Mouse (Mus musculus): ENCODE measurements around the gene Rnf113a2.

Gene Rnf113a2

DNA sequence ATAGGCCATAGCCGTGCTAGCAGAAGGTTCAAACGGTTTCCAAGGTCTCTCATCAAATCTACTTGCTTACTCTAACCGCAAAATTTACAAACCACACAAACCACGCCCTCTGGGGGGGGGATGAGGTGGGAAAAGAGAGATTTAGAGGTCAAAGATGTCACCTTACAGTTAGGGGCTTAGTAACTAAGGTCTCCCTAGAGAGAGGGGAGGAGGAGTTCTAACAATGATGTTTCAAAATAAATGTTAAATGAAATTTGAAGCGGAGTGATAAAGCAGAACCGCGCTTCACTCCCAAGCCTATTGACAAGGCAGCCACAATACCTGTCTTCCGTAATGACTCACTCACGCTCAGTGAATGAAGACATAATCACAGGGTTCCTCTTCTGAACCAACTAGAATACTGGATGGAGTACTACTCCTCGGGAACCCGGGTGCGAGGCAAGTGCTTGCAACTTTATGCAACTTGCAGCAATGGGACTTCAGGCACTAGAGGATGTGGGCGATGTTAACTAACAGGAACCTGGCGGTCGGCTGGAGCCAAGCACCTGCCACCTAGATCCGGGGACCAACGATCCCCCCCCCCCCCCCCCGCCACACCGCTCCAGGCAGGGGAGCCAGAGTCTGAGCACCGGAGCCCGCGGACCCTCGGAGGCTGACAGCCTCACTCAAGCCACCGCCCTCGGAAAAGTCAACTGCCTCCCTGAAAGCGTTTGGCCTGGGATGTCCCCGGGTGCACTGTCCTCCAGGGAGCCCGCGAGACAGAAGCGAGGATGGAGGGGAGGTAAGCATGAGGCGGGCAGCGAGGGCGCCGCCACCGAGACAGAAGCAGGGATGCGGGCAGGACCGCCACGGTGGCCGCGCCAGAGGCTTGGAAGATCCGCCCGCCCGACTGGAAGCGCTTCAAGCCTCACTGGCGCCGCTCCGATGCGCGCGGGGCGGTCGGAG, 8.8 kb upstream of the Rnf113a2 start:
- DNase-seq (ENCODE audit: low read depth, low spot score) = peak; percentile 20

GRCm38 (mm10) chr12:84408819-84409507, 8.0 kb upstream of the Rnf113a2 start, which contains the start of the genes Entpd5 and Bbof1:
Entpd5 (minus strand) TSS chr12:84409029.
Bbof1 (plus strand) TSS chr12:84409071.
- peak; percentile 94 for DNase-seq (ENCODE audit: low read depth, low spot score)

- DNase-seq (ENCODE audit: low read depth, low spot score) = no peak
These were observed 568 bp downstream of the Rnf113a2 start for GRCm38 (mm10) chr12:84417605-84417922.

DNA sequence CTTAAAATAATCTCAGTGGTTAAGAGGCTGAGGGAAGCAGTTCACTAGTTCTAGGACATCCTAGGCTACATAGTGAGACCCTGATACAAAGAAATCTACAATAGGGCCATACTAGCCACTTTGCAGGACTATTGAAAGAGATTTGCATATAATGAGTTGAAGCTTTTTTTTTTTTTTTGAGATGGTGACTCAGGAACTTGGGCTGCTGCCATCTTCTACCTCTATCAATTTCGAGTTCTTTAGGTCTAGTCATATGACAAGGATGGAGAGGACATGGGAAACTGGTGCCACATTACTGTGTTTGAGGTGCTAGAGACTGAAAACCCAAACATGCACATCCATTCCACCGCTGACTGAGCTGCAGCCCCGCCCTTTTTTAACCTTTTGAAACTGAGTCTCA, 7.0 kb downstream of the Rnf113a2 start:
- DNase-seq (ENCODE audit: low read depth, low spot score) = no peak

GRCm38 (mm10) chr12:84429825-84430224, 12.8 kb downstream of the Rnf113a2 start:
- no peak for DNase-seq (ENCODE audit: low read depth, low spot score)

GRCm38 (mm10) chr12:84438697-84439096, 21.7 kb downstream of the Rnf113a2 start:
- no peak for DNase-seq (ENCODE audit: low read depth, low spot score)

- peak; percentile 66 for DNase-seq (ENCODE audit: low read depth, low spot score)
These were observed 25.5 kb downstream of the Rnf113a2 start for GRCm38 (mm10) chr12:84442526-84442925.

DNA sequence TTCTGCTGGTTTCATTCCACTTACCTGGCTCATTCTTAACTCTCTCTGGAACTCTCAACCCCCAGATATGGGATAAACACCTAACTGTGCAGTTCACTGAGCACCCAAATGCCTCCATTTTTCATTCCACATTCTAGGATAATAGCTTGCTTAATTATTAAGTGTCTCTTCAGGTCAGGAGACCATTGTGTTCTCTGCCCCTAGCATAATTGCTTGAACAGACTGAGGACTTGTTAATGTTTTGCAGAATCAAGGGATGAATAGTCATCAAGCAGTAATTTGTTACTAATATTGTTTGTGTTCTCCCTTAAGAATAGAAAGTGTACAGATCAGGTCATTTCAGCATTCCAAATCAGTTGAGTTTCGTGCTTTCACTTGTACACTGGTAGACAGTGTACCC, 30.4 kb downstream of the Rnf113a2 start:
- no peak for DNase-seq (ENCODE audit: low read depth, low spot score)

GRCm38 (mm10) chr12:84448181-84448580, 31.2 kb downstream of the Rnf113a2 start:
- no peak for DNase-seq (ENCODE audit: low read depth, low spot score)

GRCm38 (mm10) chr12:84449887-84450286, 32.9 kb downstream of the Rnf113a2 start:
- no peak for DNase-seq (ENCODE audit: low read depth, low spot score)

DNA sequence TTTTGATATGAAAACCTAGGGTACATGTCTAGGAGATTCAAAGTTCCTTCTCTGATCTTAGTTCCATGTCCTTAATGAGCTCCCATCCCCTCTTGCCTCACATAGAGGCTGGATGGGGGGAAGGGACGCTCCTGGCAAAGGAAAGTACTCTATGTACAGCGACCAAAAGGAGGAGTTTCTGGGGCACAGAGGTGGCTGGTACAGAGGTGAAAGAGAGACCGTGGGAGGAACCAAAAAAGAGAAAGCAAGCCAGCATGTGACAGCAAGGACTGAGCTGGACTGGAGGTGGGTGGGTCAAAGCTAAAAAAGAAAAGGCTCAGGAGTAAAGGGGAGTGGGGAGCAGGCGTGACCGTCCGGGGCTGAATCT, 33.3 kb downstream of the Rnf113a2 start:
- DNase-seq (ENCODE audit: low read depth, low spot score) = no peak

- peak; percentile 100 for DNase-seq (ENCODE audit: low read depth, low spot score)
These were observed 34.0 kb downstream of the Rnf113a2 start, which contains the start of the genes Aldh6a1 and Lin52 for GRCm38 (mm10) chr12:84450718-84451646. Aldh6a1 (minus strand) TSS chr12:84451004. Lin52 (plus strand) TSS chr12:84451422.

DNA sequence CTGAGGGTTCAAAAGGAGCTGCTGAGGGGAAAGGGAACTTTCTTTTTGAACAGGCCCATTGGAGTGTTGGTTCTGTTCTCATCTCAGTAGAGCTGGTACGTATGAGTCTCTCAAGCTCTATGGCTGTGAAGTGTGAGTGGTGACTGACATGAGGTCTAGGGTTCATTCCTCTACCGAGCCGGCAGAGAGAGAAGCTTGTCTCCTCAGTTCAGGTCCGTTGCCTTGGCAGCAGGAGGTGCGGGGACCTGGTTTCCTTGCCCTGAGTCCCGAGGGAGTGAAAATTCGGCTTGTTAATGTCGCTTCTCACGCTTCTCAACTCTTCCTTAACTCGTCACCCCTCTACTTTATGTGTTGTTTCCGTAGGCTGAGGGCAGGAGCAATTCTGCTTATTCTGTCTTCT, 34.8 kb downstream of the Rnf113a2 start:
- peak; percentile 47 for DNase-seq (ENCODE audit: low read depth, low spot score)

GRCm38 (mm10) chr12:84456911-84457310, 39.9 kb downstream of the Rnf113a2 start:
- no peak for DNase-seq (ENCODE audit: low read depth, low spot score)

GRCm38 (mm10) chr12:84459845-84460244, 42.8 kb downstream of the Rnf113a2 start:
- peak; percentile 18 for DNase-seq (ENCODE audit: low read depth, low spot score)

GRCm38 (mm10) chr12:84461416-84461815, 44.4 kb downstream of the Rnf113a2 start:
- no peak for DNase-seq (ENCODE audit: low read depth, low spot score)

DNA sequence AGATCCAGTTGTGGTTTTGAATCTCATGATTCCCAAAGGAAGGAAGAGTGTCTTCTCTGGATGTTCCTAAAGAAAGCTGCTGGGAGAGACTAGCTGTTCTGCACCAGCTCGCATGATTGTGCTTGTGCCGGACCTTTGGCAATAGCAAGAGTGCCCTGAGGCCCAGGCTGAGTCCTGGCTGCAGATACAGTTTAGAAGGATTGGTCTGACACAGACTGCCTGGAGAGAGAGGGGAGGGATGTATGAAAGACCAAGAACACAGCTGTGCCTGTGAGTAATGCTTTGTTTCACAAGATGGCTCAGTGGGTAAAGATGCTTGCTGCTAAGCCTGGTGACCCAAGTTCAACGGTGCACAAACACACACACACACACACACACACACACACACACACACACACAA, 45.9 kb downstream of the Rnf113a2 start:
- no peak for DNase-seq (ENCODE audit: low read depth, low spot score)
